In genomic region chr11:106815761-106816160, GRCm38 (mm10) we compare ENCODE assay signal across 25 mouse cellular contexts. TPM values are rescaled to one million over a fixed set of nuclear protein-coding genes. Genes with fewer than 3 reads are reported as not detected.
DNase-seq lines count a peak whose midpoint lies in the region; ATAC-seq and TF ChIP-seq lines count a peak whose summit lies in the region.
"Had no signal": no experiment of that assay in that cellular context is flagged by ENCODE, and none has a peak within 500 bp of the region (broad histone marks: within the 10 kb centered on the region; RNA-seq: fewer than 3 reads in every experiment).

No protein-coding gene starts in this region.

- no peaks in the 10 kb centered on the region for H3K9me3 ChIP-seq in hindbrain, embryonic 15.5 days
- H3K9me3 ChIP-seq in hindbrain, embryonic 11.5 days (ENCODE audit: control insufficient read depth, low read length): no peaks in the 10 kb centered on the region
- no peaks in the 10 kb centered on the region for H3K9me3 ChIP-seq in forebrain, embryonic 16.5 days (ENCODE audit: control insufficient read depth, low read length)
- H3K9me3 ChIP-seq: embryonic facial prominence, embryonic 10.5 days; embryonic facial prominence, embryonic 13.5 days; forebrain, embryonic 12.5 days; forebrain, embryonic 15.5 days; G1E; intestine, embryonic 15.5 days had no signal

- WGBS in hindbrain, embryonic 15.5 days: 96% methylated on average over 2 of the region's 2 CpGs
- 89% methylated on average over 2 of the region's 2 CpGs for WGBS in hindbrain, embryonic 11.5 days
- WGBS in forebrain, embryonic 16.5 days: 89% methylated on average over 2 of the region's 2 CpGs

- DNase-seq in hindbrain, embryonic 11.5 days (ENCODE audit: low spot score): no peak
- DNase-seq in layer of hippocampus, adult 2 months (ENCODE audit: low spot score in 2 of 2): no peak
- DNase-seq in layer of hippocampus, postnatal 36 days: no peak
- DNase-seq: adrenal gland, postnatal 10 days; adrenal gland, postnatal 36 days; B cell, adult 2 months; cerebellum, adult 9-10 months; embryo, embryonic 11 days; gastrocnemius, adult 2 months; gastrocnemius, postnatal 14 days had no signal

- peaks cover 12% of the 10 kb centered on the region for H3K4me1 ChIP-seq in hindbrain, embryonic 15.5 days (replicated peaks)
- no peaks in the 10 kb centered on the region for H3K4me1 ChIP-seq in hindbrain, embryonic 11.5 days (replicated peaks; ENCODE audit: control insufficient read depth, insufficient read depth, low read length)
- peaks cover 40% of the 10 kb centered on the region for H3K4me1 ChIP-seq in bone marrow macrophage, adult 2 months (ENCODE audit: control insufficient read depth, insufficient read depth, low read length)
- peaks cover 14% of the 10 kb centered on the region for H3K4me1 ChIP-seq in cortical plate, adult 2 months (ENCODE audit: control insufficient read depth, insufficient read depth, low read length)
- H3K4me1 ChIP-seq in forebrain, embryonic 16.5 days (replicated peaks; ENCODE audit: control insufficient read depth, insufficient read depth, low read length): peaks cover 12% of the 10 kb centered on the region
- H3K4me1 ChIP-seq: intestine, embryonic 15.5 days had no signal

- H3K4me2 ChIP-seq in hindbrain, embryonic 15.5 days: no peak overlapping the region
- H3K4me2 ChIP-seq in hindbrain, embryonic 11.5 days (replicated peaks; ENCODE audit: low read depth, low read length): no peak overlapping the region
- no peak overlapping the region for H3K4me2 ChIP-seq in forebrain, embryonic 16.5 days (ENCODE audit: low read length)
- H3K4me2 ChIP-seq: embryonic facial prominence, embryonic 13.5 days; forebrain, embryonic 12.5 days; forebrain, embryonic 15.5 days; heart, embryonic 11.5 days; hindbrain, embryonic 14.5 days; intestine, embryonic 15.5 days had no signal

- TF ChIP-seq CTCF in layer of hippocampus, adult 2 months (conservative IDR thresholded peaks at IDR 0.05): no peak
- TF ChIP-seq CTCF in bone marrow macrophage, adult 2 months (IDR thresholded peaks at IDR 0.05; ENCODE audit: low read depth, low read length): no peak
- no peak for TF ChIP-seq CTCF in cortical plate, adult 2 months (IDR thresholded peaks at IDR 0.05; ENCODE audit: extremely low read depth, insufficient read depth, low read length)

- H3K27ac ChIP-seq in hindbrain, embryonic 15.5 days (replicated peaks): 0 out of 2 replicates have a peak overlapping the region, but pooled peaks have one; percentile 8
- no peak overlapping the region for H3K27ac ChIP-seq in hindbrain, embryonic 11.5 days (ENCODE audit: low read depth, low read length)
- peak overlapping the region; percentile 62 for H3K27ac ChIP-seq in layer of hippocampus, adult 2 months
- H3K27ac ChIP-seq in bone marrow macrophage, adult 2 months (ENCODE audit: insufficient read depth, low read depth, low read length): 0 out of 2 replicates have a peak overlapping the region, but pooled peaks have one; percentile 1
- H3K27ac ChIP-seq in cortical plate, adult 2 months (ENCODE audit: insufficient read depth, low read length): peak overlapping the region; percentile 33; the same call in 1 of the 2 replicates
- no peak overlapping the region for H3K27ac ChIP-seq in forebrain, embryonic 16.5 days (ENCODE audit: low read length)
- H3K27ac ChIP-seq: embryonic facial prominence, embryonic 10.5 days; forebrain, embryonic 12.5 days; forebrain, embryonic 15.5 days; hindbrain, embryonic 14.5 days; intestine, embryonic 15.5 days had no signal

- ATAC-seq in hindbrain, embryonic 15.5 days (ENCODE audit: low FRiP score, low read depth): no peak
- ATAC-seq in hindbrain, embryonic 11.5 days (ENCODE audit: low FRiP score): no peak
- no peak for ATAC-seq in forebrain, embryonic 16.5 days
- ATAC-seq: forebrain, embryonic 15.5 days; intestine, embryonic 15.5 days; Patski had no signal

- H3K9ac ChIP-seq in hindbrain, embryonic 15.5 days: no peak overlapping the region
- H3K9ac ChIP-seq in hindbrain, embryonic 11.5 days (ENCODE audit: low read depth, low read length): no peak overlapping the region
- no peak overlapping the region for H3K9ac ChIP-seq in forebrain, embryonic 16.5 days (replicated peaks; ENCODE audit: low read depth, low read length)
- H3K9ac ChIP-seq: embryonic facial prominence, embryonic 13.5 days; forebrain, embryonic 12.5 days; forebrain, embryonic 15.5 days; hindbrain, embryonic 14.5 days; intestine, embryonic 15.5 days had no signal

- H3K27me3 ChIP-seq in hindbrain, embryonic 15.5 days: no peaks in the 10 kb centered on the region
- no peaks in the 10 kb centered on the region for H3K27me3 ChIP-seq in hindbrain, embryonic 11.5 days (ENCODE audit: control insufficient read depth, insufficient read depth, low read length)
- no peaks in the 10 kb centered on the region for H3K27me3 ChIP-seq in forebrain, embryonic 16.5 days (replicated peaks; ENCODE audit: control insufficient read depth, insufficient read depth, low read length)
- H3K27me3 ChIP-seq: CH12.LX; embryonic facial prominence, embryonic 13.5 days; forebrain, embryonic 12.5 days; forebrain, embryonic 15.5 days; intestine, embryonic 15.5 days; Patski had no signal

- H3K36me3 ChIP-seq in hindbrain, embryonic 15.5 days: peaks cover 71% of the 10 kb centered on the region
- peaks cover 9% of the 10 kb centered on the region for H3K36me3 ChIP-seq in hindbrain, embryonic 11.5 days (ENCODE audit: control insufficient read depth, insufficient read depth, low read length)
- H3K36me3 ChIP-seq in forebrain, embryonic 16.5 days (ENCODE audit: control insufficient read depth, insufficient read depth): peaks cover 19% of the 10 kb centered on the region

- no peak for TF ChIP-seq POLR2A in bone marrow macrophage, adult 2 months (IDR thresholded peaks at IDR 0.05; ENCODE audit: borderline replicate concordance, low read depth, low read length)
- no peak for TF ChIP-seq POLR2A in cortical plate, adult 2 months (IDR thresholded peaks at IDR 0.05; ENCODE audit: extremely low read depth, insufficient read depth, low read length)

- H3K4me3 ChIP-seq in hindbrain, embryonic 15.5 days: no peak overlapping the region
- no peak overlapping the region for H3K4me3 ChIP-seq in hindbrain, embryonic 11.5 days (ENCODE audit: low read depth, low read length)
- H3K4me3 ChIP-seq in layer of hippocampus, adult 2 months: no peak overlapping the region
- no peak overlapping the region for H3K4me3 ChIP-seq in bone marrow macrophage, adult 2 months (ENCODE audit: insufficient read depth, low read length)
- H3K4me3 ChIP-seq in cortical plate, adult 2 months (ENCODE audit: insufficient read depth, low read length): no peak overlapping the region
- H3K4me3 ChIP-seq in forebrain, embryonic 16.5 days (replicated peaks; ENCODE audit: low read length): no peak overlapping the region
- H3K4me3 ChIP-seq: embryonic facial prominence, embryonic 10.5 days; embryonic facial prominence, embryonic 13.5 days; erythroblast, embryonic 14.5 days; forebrain, embryonic 12.5 days; forebrain, embryonic 15.5 days; gastrocnemius, adult 2 months; intestine, embryonic 15.5 days had no signal

RNA-seq across cellular contexts. Expression of gene Cep95, which starts 26.7 kb away (rescaled TPM):
- polyA plus RNA-seq in hindbrain, embryonic 15.5 days (2015; fragmentation: Nextera tagmentation; extraction: Ambion mirVana): 14.0 and 16.1 TPM in 2 replicates
- polyA plus RNA-seq in hindbrain, embryonic 11.5 days (2014; fragmentation: Nextera tagmentation; extraction: Ambion mirVana): 19.4 and 22.5 TPM in 2 replicates
- 10 to 100 TPM; 13.6 to 18.8 TPM for total RNA-seq in layer of hippocampus, adult 2 months (2021)
- total RNA-seq in layer of hippocampus, postnatal 36 days (2021): 10 to 100 TPM; 10.4 to 14.9 TPM
- polyA plus RNA-seq in bone marrow macrophage, adult 2 months (2012; ENCODE audit: insufficient read depth, insufficient read length, missing spikeins): 24.4 and 26.6 TPM in 2 replicates
- polyA plus RNA-seq in cortical plate, adult 2 months (2012; rRNA removed): 15.5 and 21.0 TPM in 2 replicates
- polyA plus RNA-seq in forebrain, embryonic 16.5 days (2015; fragmentation: Nextera tagmentation; extraction: Ambion mirVana): 22.5 and 25.9 TPM in 2 replicates

RNA-seq across cellular contexts. Expression of gene Ddx5, which starts 26.8 kb away (rescaled TPM):
- 340 and 351 TPM in 2 replicates for polyA plus RNA-seq in hindbrain, embryonic 15.5 days (2015; fragmentation: Nextera tagmentation; extraction: Ambion mirVana)
- 544 and 600 TPM in 2 replicates for polyA plus RNA-seq in hindbrain, embryonic 11.5 days (2014; fragmentation: Nextera tagmentation; extraction: Ambion mirVana)
- total RNA-seq in layer of hippocampus, adult 2 months (2021): 100 to 1,000 TPM; 779 to 834 TPM
- 100 to 1,000 TPM; 814 to 831 TPM for total RNA-seq in layer of hippocampus, postnatal 36 days (2021)
- 1,156 and 1,201 TPM in 2 replicates for polyA plus RNA-seq in bone marrow macrophage, adult 2 months (2012; ENCODE audit: insufficient read depth, insufficient read length, missing spikeins)
- polyA plus RNA-seq in cortical plate, adult 2 months (2012; rRNA removed): 408 and 412 TPM in 2 replicates
- 520 and 566 TPM in 2 replicates for polyA plus RNA-seq in forebrain, embryonic 16.5 days (2015; fragmentation: Nextera tagmentation; extraction: Ambion mirVana)

RNA-seq across cellular contexts. Expression of gene Polg2, which starts 36.4 kb away (rescaled TPM):
- 8.4 and 8.8 TPM in 2 replicates for polyA plus RNA-seq in hindbrain, embryonic 15.5 days (2015; fragmentation: Nextera tagmentation; extraction: Ambion mirVana)
- polyA plus RNA-seq in hindbrain, embryonic 11.5 days (2014; fragmentation: Nextera tagmentation; extraction: Ambion mirVana): 9.5 and 11.0 TPM in 2 replicates
- total RNA-seq in layer of hippocampus, adult 2 months (2021): 1 to 10 TPM; 3.1 to 5.0 TPM
- 1 to 10 TPM; 4.8 to 5.1 TPM for total RNA-seq in layer of hippocampus, postnatal 36 days (2021)
- 8.9 and 11.4 TPM in 2 replicates for polyA plus RNA-seq in bone marrow macrophage, adult 2 months (2012; ENCODE audit: insufficient read depth, insufficient read length, missing spikeins)
- 3.8 and 4.8 TPM in 2 replicates for polyA plus RNA-seq in cortical plate, adult 2 months (2012; rRNA removed)
- polyA plus RNA-seq in forebrain, embryonic 16.5 days (2015; fragmentation: Nextera tagmentation; extraction: Ambion mirVana): 8.8 and 8.9 TPM in 2 replicates

Comparison
In these comparisons a context has a peak if more than half of its experiments do, and no peak if none do; other contexts are left out.
1. H3K27ac ChIP-seq: peak in hindbrain, embryonic 15.5 days (single experiment), layer of hippocampus, adult 2 months (single experiment), bone marrow macrophage, adult 2 months (single experiment) and cortical plate, adult 2 months (single experiment); none in hindbrain, embryonic 11.5 days (single experiment) and forebrain, embryonic 16.5 days (single experiment).